In the genomic region with DNA sequence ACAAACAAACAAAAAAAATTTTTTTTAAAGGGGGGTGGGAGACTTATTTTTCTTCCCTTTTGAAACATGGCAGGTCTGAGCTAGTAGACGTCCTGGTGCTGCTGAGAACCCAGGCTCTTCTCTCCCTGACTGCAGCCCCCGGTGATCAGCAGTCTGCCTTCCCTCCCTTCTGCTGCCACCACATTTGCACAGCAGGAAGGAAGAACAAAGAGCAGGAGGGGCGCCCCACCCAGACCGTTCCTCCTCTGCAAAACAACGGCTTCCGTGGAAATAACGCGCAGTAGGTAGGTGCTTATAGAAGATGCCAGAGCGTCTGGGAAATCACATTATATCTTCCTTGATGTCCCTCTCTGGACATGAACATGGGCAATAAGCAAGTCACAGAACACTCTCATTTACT, we compare ENCODE assay signal across 12 mouse cellular contexts. TPM values are rescaled to one million over a fixed set of nuclear protein-coding genes. Genes with fewer than 3 reads are reported as not detected.
DNase-seq lines count a peak whose midpoint lies in the region; ATAC-seq lines count a peak whose summit lies in the region.
"Had no signal": no experiment of that assay in that cellular context is flagged by ENCODE, and none has a peak within 500 bp of the region (broad histone marks: within the 10 kb centered on the region; RNA-seq: fewer than 3 reads in every experiment).

No protein-coding gene starts in this region.

- H3K9ac ChIP-seq in forebrain, embryonic 13.5 days = no peak overlapping the region
- H3K9ac ChIP-seq: kidney, embryonic 15.5 days; midbrain, embryonic 12.5 days had no signal

- H3K4me3 ChIP-seq in forebrain, embryonic 10.5 days = no peak overlapping the region
- H3K4me3 ChIP-seq in forebrain, embryonic 13.5 days = no peak overlapping the region
- H3K4me3 ChIP-seq: kidney, embryonic 15.5 days; midbrain, embryonic 12.5 days had no signal

- 0 out of 2 replicates have a peak overlapping the region, but pooled peaks have one; percentile 48 for H3K27ac ChIP-seq in forebrain, embryonic 10.5 days
- no peak overlapping the region for H3K27ac ChIP-seq in forebrain, embryonic 13.5 days
- H3K27ac ChIP-seq: kidney, embryonic 15.5 days had no signal

- ATAC-seq in forebrain, embryonic 13.5 days = no peak
- ATAC-seq in monocyte, adult 5-6 weeks (replicated peaks; ENCODE audit: insufficient number of reproducible peaks, low FRiP score, low TSS enrichment, poor library complexity, severe bottlenecking) = 0 out of 2 replicates have a peak, but pooled peaks have one; percentile 31

- 74% methylated on average over 9 of the region's 9 CpGs for WGBS in forebrain, embryonic 10.5 days
- WGBS in forebrain, embryonic 13.5 days = 81% methylated on average over 9 of the region's 9 CpGs

- H3K4me1 ChIP-seq in forebrain, embryonic 10.5 days = peaks cover 18% of the 10 kb centered on the region
- H3K4me1 ChIP-seq in forebrain, embryonic 13.5 days = peaks cover 12% of the 10 kb centered on the region

- H3K36me3 ChIP-seq in forebrain, embryonic 10.5 days (replicated peaks) = no peaks in the 10 kb centered on the region; the same call in 1 of the 2 replicates
- no peaks in the 10 kb centered on the region; the same call in 1 of the 2 replicates for H3K36me3 ChIP-seq in forebrain, embryonic 13.5 days (ENCODE audit: poor library complexity, severe bottlenecking)
- H3K36me3 ChIP-seq: kidney, embryonic 15.5 days; midbrain, embryonic 12.5 days had no signal

- H3K9me3 ChIP-seq in forebrain, embryonic 10.5 days = no peaks in the 10 kb centered on the region
- H3K9me3 ChIP-seq in forebrain, embryonic 13.5 days (replicated peaks) = no peaks in the 10 kb centered on the region
- H3K9me3 ChIP-seq: kidney, embryonic 15.5 days; midbrain, embryonic 12.5 days had no signal

- DNase-seq in forebrain, embryonic 10.5 days (ENCODE audit: extremely low spot score, low spot score) = no peak
- DNase-seq in spleen, adult 12 weeks (ENCODE audit: low spot score) = peak; percentile 40
- no peak for DNase-seq in spleen, postnatal 4 days (ENCODE audit: low spot score in 2 of 2)
- DNase-seq in testis, postnatal 14 days (ENCODE audit: low spot score) = no peak
- DNase-seq in cerebellum, postnatal 25 days = no peak
- DNase-seq in left cerebral cortex, adult 18-20 months (ENCODE audit: low spot score in 2 of 2) = no peak
- DNase-seq: gastrocnemius, postnatal 10 days; left cerebral cortex, postnatal 4 days had no signal

- H3K27me3 ChIP-seq in forebrain, embryonic 10.5 days (ENCODE audit: poor library complexity, severe bottlenecking) = no peaks in the 10 kb centered on the region
- H3K27me3 ChIP-seq in forebrain, embryonic 13.5 days = no peaks in the 10 kb centered on the region
- H3K27me3 ChIP-seq: kidney, embryonic 15.5 days; midbrain, embryonic 12.5 days had no signal

- no peak overlapping the region for H3K4me2 ChIP-seq in forebrain, embryonic 13.5 days
- H3K4me2 ChIP-seq: kidney, embryonic 15.5 days; midbrain, embryonic 12.5 days had no signal

RNA-seq across cellular contexts. Expression of a gene that starts 16.3 kb away (rescaled TPM):
- polyA plus RNA-seq in forebrain, embryonic 10.5 days (2016; fragmentation: Nextera tagmentation; extraction: Ambion mirVana) = 4.1 and 8.0 TPM in 2 replicates
- polyA plus RNA-seq in forebrain, embryonic 13.5 days (2015; fragmentation: Nextera tagmentation; extraction: Ambion mirVana) = 11.6 and 12.5 TPM in 2 replicates
- 1.1 to 9.4 TPM (median 4.3 TPM) in 3 replicates for total RNA-seq in monocyte, adult 5-6 weeks (2017)
- 10 to 100 TPM; 30.1 to 31.1 TPM for total RNA-seq in left cerebral cortex, adult 18-20 months (2021)

RNA-seq across cellular contexts. Expression of a gene that starts 21.8 kb away (rescaled TPM):
- polyA plus RNA-seq in forebrain, embryonic 10.5 days (2016; fragmentation: Nextera tagmentation; extraction: Ambion mirVana) = 675 and 687 TPM in 2 replicates
- 829 and 971 TPM in 2 replicates for polyA plus RNA-seq in forebrain, embryonic 13.5 days (2015; fragmentation: Nextera tagmentation; extraction: Ambion mirVana)
- 266 to 549 TPM (median 344 TPM) in 3 replicates for total RNA-seq in monocyte, adult 5-6 weeks (2017)
- 100 to 1,000 TPM; 262 to 270 TPM for total RNA-seq in left cerebral cortex, adult 18-20 months (2021)

RNA-seq across cellular contexts. Expression of a gene that starts 56.9 kb away (rescaled TPM):
- polyA plus RNA-seq in forebrain, embryonic 10.5 days (2016; fragmentation: Nextera tagmentation; extraction: Ambion mirVana) = 182 and 187 TPM in 2 replicates
- 204 and 230 TPM in 2 replicates for polyA plus RNA-seq in forebrain, embryonic 13.5 days (2015; fragmentation: Nextera tagmentation; extraction: Ambion mirVana)
- 142 to 226 TPM (median 192 TPM) in 3 replicates for total RNA-seq in monocyte, adult 5-6 weeks (2017)
- total RNA-seq in left cerebral cortex, adult 18-20 months (2021) = 100 to 1,000 TPM; 117 to 125 TPM

RNA-seq across cellular contexts. Expression of a gene that starts 57.8 kb away (rescaled TPM):
- 59.5 and 61.2 TPM in 2 replicates for polyA plus RNA-seq in forebrain, embryonic 10.5 days (2016; fragmentation: Nextera tagmentation; extraction: Ambion mirVana)
- polyA plus RNA-seq in forebrain, embryonic 13.5 days (2015; fragmentation: Nextera tagmentation; extraction: Ambion mirVana) = 17.9 and 20.8 TPM in 2 replicates
- total RNA-seq in monocyte, adult 5-6 weeks (2017) = 0.29 TPM in 1 of 3 replicates, not detected in the others
- 10 to 100 TPM in 1 of 2 experiments, 1 to 10 TPM in 1; 8.6 to 10.3 TPM for total RNA-seq in left cerebral cortex, adult 18-20 months (2021)
